Mouse (Mus musculus) limb, embryonic 10.5 days (tissue): ENCODE measurements around the gene Cyp39a1. TPM values are rescaled to one million over a fixed set of nuclear protein-coding genes. Genes with fewer than 3 reads are reported as not detected.

Experiments
- DNase-seq: peaks from one replicate; pipeline ENCODE4 v3.0.0-alpha.2; 2017; ENCODE audit warnings: low spot score
- H3K27ac ChIP-seq: fragments of 300-500 bp; sonication (generic); 2 replicates; pipeline ENCODE4 v1.5.1; 2016; ENCODE audit warnings: mild to moderate bottlenecking
- H3K27me3 ChIP-seq: fragments of 300-500 bp; sonication (generic); 2 replicates; pipeline ENCODE4 v1.6.1; 2016; ENCODE audit warnings: low read depth, mild to moderate bottlenecking; ENCODE audit not compliant: poor library complexity, severe bottlenecking
- H3K36me3 ChIP-seq: fragments of 300-500 bp; sonication (generic); 2 replicates; pipeline ENCODE4 v1.6.1; 2016; ENCODE audit warnings: mild to moderate bottlenecking, moderate library complexity
- H3K4me1 ChIP-seq: fragments of 300-500 bp; sonication (generic); 2 replicates; pipeline ENCODE4 v1.6.1; 2016
- H3K4me3 ChIP-seq: fragments of 300-500 bp; sonication (generic); 2 replicates; pipeline ENCODE4 v1.5.1; 2016; ENCODE audit warnings: mild to moderate bottlenecking, moderate library complexity
- H3K9me3 ChIP-seq: fragments of 300-500 bp; sonication (generic); replicated peaks from 2 replicates; pipeline ENCODE4 v1.6.1; 2016; ENCODE audit warnings: mild to moderate bottlenecking
- WGBS: fragments of 180-500 bp; shearing (Covaris S2); methylation state at CpG from one replicate; pipeline ENCODE4 v1.1.7; 2016; 5-methylcytosine and 5-hydroxymethylcytosine counted together
- polyA plus RNA-seq: library from polyadenylated mRNA; unstranded; fragments of >200 nt; fragmentation: Nextera tagmentation; extraction: Ambion mirVana; gene quantifications from 2 replicates; pipeline ENCODE4 v1.2.1, GENCODE M21; 2016

The Cyp39a1 gene
- polyA plus RNA-seq, 1 experiment from 2014 or later: 30.1 TPM

- Histone ChIP-seq H3K9me3 (no peaks in the 10 kb centered on the region), H3K36me3 (peaks cover 56% of the 10 kb centered on the region), H3K4me1 (no peaks in the 10 kb centered on the region), H3K27ac (no peak overlapping the region), H3K4me3 (no peak overlapping the region), H3K27me3 (no peaks in the 10 kb centered on the region)
- peak; percentile 32 for DNase-seq
- 93% methylated on average over 10 of the region's 10 CpGs for WGBS
These were observed 17.4 kb upstream of the Cyp39a1 start for GRCm38 (mm10) chr17:43649641-43650436.

DNA sequence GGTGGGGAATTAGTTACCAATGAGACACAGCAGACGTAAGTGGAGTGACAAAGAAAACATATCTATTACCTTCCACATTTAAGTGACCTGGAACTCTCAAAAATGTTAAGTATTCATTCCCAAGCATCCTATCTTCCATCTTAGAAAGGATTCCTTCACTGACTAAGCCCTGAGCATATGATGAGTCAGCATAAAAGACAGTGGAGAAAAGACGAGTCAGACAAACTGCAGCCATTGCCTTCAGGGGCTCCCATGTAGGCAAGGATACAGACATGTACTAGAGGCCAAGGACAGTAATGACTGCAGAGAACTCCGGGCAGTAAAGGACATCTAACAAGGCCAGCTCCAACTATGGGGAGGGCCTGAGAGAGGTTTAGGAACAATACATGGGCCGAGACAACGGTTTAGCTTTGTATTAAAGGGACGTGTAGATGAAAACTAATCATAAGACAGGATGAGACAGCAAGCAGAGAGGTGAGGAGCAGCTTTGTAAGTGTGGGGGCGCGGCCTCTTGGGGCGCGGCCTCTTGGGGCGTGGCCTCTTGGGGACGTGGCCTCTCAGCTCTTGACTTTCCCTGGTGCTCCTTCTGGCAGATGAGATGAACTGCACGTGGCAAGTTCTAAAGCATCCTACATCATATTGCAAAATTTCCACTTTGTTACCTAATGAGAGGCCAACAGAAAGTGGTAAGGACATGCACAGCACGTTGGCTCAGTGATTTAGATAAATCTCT, 15.7 kb upstream of the Cyp39a1 start:
- WGBS: 70% methylated on average over 14 of the region's 14 CpGs

GRCm38 (mm10) chr17:43666576-43667289, 492 bp upstream of the Cyp39a1 start, which contains the start of gene Slc25a27:
Slc25a27 (minus strand) TSS chr17:43667214.
- Histone ChIP-seq H3K4me1 (peaks cover 24% of the 10 kb centered on the region), H3K27ac (peak within 1 kb of the TSS; percentile 88)
- under 1% methylated on average over 41 of the region's 41 CpGs for WGBS

More for the DNA sequence above, 15.7 kb upstream of the Cyp39a1 start:
- Histone ChIP-seq H3K27ac (no peak overlapping the region), H3K27me3 (no peaks in the 10 kb centered on the region), H3K4me3 (no peak overlapping the region), H3K36me3 (peaks cover 41% of the 10 kb centered on the region), H3K9me3 (no peaks in the 10 kb centered on the region), H3K4me1 (no peaks in the 10 kb centered on the region)
- DNase-seq: no peak

GRCm38 (mm10) chr17:43669145-43669695, 2.0 kb downstream of the Cyp39a1 start:
- DNase-seq: no peak
- Histone ChIP-seq H3K9me3 (no peaks in the 10 kb centered on the region), H3K36me3 (no peaks in the 10 kb centered on the region), H3K27me3 (no peaks in the 10 kb centered on the region), H3K27ac (no peak overlapping the region), H3K4me1 (peaks cover 24% of the 10 kb centered on the region), H3K4me3 (peak overlapping the region; percentile 78)
- 87% methylated on average over 6 of the region's 6 CpGs for WGBS

More at GRCm38 (mm10) chr17:43666576-43667289, 492 bp upstream of the Cyp39a1 start, which contains the start of gene Slc25a27:
- H3K27me3 ChIP-seq: no peaks in the 10 kb centered on the region
- no peaks in the 10 kb centered on the region for H3K9me3 ChIP-seq
- DNase-seq: peak; percentile 88
- peaks cover 11% of the 10 kb centered on the region; the same call in 1 of the 2 replicates for H3K36me3 ChIP-seq
- H3K4me3 ChIP-seq: peak within 1 kb of the TSS; percentile 78

- Histone ChIP-seq H3K4me3 (no peak overlapping the region), H3K27me3 (no peaks in the 10 kb centered on the region), H3K27ac (no peak overlapping the region), H3K9me3 (no peaks in the 10 kb centered on the region), H3K36me3 (no peaks in the 10 kb centered on the region), H3K4me1 (peaks cover 14% of the 10 kb centered on the region)
- no peak for DNase-seq
- 84% methylated on average over 4 of the region's 4 CpGs for WGBS
These were observed 4.7 kb downstream of the Cyp39a1 start for GRCm38 (mm10) chr17:43671907-43672306.

GRCm38 (mm10) chr17:43675228-43675627, 8.0 kb downstream of the Cyp39a1 start:
- no peaks in the 10 kb centered on the region for H3K9me3 ChIP-seq
- H3K27ac ChIP-seq: no peak overlapping the region
- no peaks in the 10 kb centered on the region for H3K27me3 ChIP-seq
- 97% methylated on average over 1 of the region's 1 CpGs for WGBS
- H3K4me1 ChIP-seq: no peaks in the 10 kb centered on the region
- DNase-seq: no peak
- H3K36me3 ChIP-seq: peaks cover 7% of the 10 kb centered on the region
- H3K4me3 ChIP-seq: no peak overlapping the region

GRCm38 (mm10) chr17:43676241-43676640, 9.0 kb downstream of the Cyp39a1 start:
- no peak for DNase-seq
- Histone ChIP-seq H3K4me1 (no peaks in the 10 kb centered on the region), H3K4me3 (no peak overlapping the region), H3K36me3 (peaks cover 18% of the 10 kb centered on the region), H3K27me3 (no peaks in the 10 kb centered on the region), H3K9me3 (no peaks in the 10 kb centered on the region), H3K27ac (no peak overlapping the region)
- WGBS: 84% methylated on average over 1 of the region's 1 CpGs

GRCm38 (mm10) chr17:43677317-43677716, 10.1 kb downstream of the Cyp39a1 start:
- H3K4me1 ChIP-seq: no peaks in the 10 kb centered on the region
- H3K4me3 ChIP-seq: no peak overlapping the region
- DNase-seq: no peak
- no peaks in the 10 kb centered on the region for H3K9me3 ChIP-seq
- WGBS: 80% methylated on average over 1 of the region's 1 CpGs
- H3K27ac ChIP-seq: no peak overlapping the region
- H3K36me3 ChIP-seq: peaks cover 23% of the 10 kb centered on the region
- no peaks in the 10 kb centered on the region for H3K27me3 ChIP-seq

- no peak overlapping the region for H3K4me3 ChIP-seq
- H3K27me3 ChIP-seq: no peaks in the 10 kb centered on the region
- 87% methylated on average over 7 of the region's 7 CpGs for WGBS
- peaks cover 60% of the 10 kb centered on the region for H3K36me3 ChIP-seq
- no peaks in the 10 kb centered on the region for H3K9me3 ChIP-seq
- no peak overlapping the region for H3K27ac ChIP-seq
- no peak for DNase-seq
- H3K4me1 ChIP-seq: no peaks in the 10 kb centered on the region
These were observed 16.9 kb downstream of the Cyp39a1 start for GRCm38 (mm10) chr17:43684086-43684485.

GRCm38 (mm10) chr17:43684638-43685037, 17.4 kb downstream of the Cyp39a1 start:
- WGBS: 93% methylated on average over 5 of the region's 5 CpGs
- no peaks in the 10 kb centered on the region for H3K9me3 ChIP-seq
- H3K4me1 ChIP-seq: no peaks in the 10 kb centered on the region
- no peak overlapping the region for H3K4me3 ChIP-seq
- H3K36me3 ChIP-seq: peaks cover 60% of the 10 kb centered on the region
- no peak overlapping the region for H3K27ac ChIP-seq
- H3K27me3 ChIP-seq: no peaks in the 10 kb centered on the region
- no peak for DNase-seq

GRCm38 (mm10) chr17:43689591-43689990, 22.4 kb downstream of the Cyp39a1 start:
- Histone ChIP-seq H3K4me1 (no peaks in the 10 kb centered on the region), H3K27me3 (no peaks in the 10 kb centered on the region), H3K27ac (no peak overlapping the region), H3K4me3 (no peak overlapping the region), H3K9me3 (no peaks in the 10 kb centered on the region), H3K36me3 (peaks cover 45% of the 10 kb centered on the region)
- no peak for DNase-seq
- 90% methylated on average over 9 of the region's 9 CpGs for WGBS

GRCm38 (mm10) chr17:43698997-43699649, 31.9 kb downstream of the Cyp39a1 start:
- no peaks in the 10 kb centered on the region for H3K4me1 ChIP-seq
- DNase-seq: peak; percentile 88
- H3K27me3 ChIP-seq: no peaks in the 10 kb centered on the region

More at GRCm38 (mm10) chr17:43698997-43699649, 31.9 kb downstream of the Cyp39a1 start:
- WGBS: 47% methylated on average over 14 of the region's 14 CpGs
- H3K4me3 ChIP-seq: no peak overlapping the region
- H3K36me3 ChIP-seq: peaks cover 16% of the 10 kb centered on the region
- H3K27ac ChIP-seq: no peak overlapping the region
- no peaks in the 10 kb centered on the region for H3K9me3 ChIP-seq
